Mouse (Mus musculus): ENCODE results near the gene Rdh7. TPM values are rescaled to one million over a fixed set of nuclear protein-coding genes. Genes with fewer than 3 reads are reported as not detected.

Rdh7 gene
- not detected in 2 replicates for polyA plus RNA-seq (2014; fragmentation: Nextera tagmentation; extraction: Ambion mirVana)

- Histone ChIP-seq H3K36me3 (ENCODE audit: control insufficient read depth, insufficient read depth, low read length) (no peaks in the 10 kb centered on the region), H3K9me3 (ENCODE audit: control insufficient read depth, low read length) (no peaks in the 10 kb centered on the region), H3K4me3 (ENCODE audit: low read depth, low read length) (no peak within 1 kb of the TSS), H3K4me1 (ENCODE audit: control insufficient read depth, insufficient read depth, low read length) (no peaks in the 10 kb centered on the region), H3K27me3 (ENCODE audit: control insufficient read depth, insufficient read depth, low read length) (no peaks in the 10 kb centered on the region), H3K9ac (replicated peaks; ENCODE audit: low read depth, low read length) (no peak within 1 kb of the TSS), H3K27ac (ENCODE audit: low read depth, low read length) (no peak within 1 kb of the TSS), H3K4me2 (ENCODE audit: low read depth, low read length) (no peak within 1 kb of the TSS)
- ATAC-seq (ENCODE audit: low read depth) = no peak
Observed at GRCm38 (mm10) chr10:127888605-127889004, at the start of gene Rdh7. Rdh7 (minus strand) TSS chr10:127888817.

GRCm38 (mm10) chr10:127937428-127938010 lies 48.9 kb upstream of the Rdh7 start:
- Histone ChIP-seq H3K27ac (ENCODE audit: low read depth, low read length) (no peak overlapping the region), H3K4me1 (ENCODE audit: control insufficient read depth, insufficient read depth, low read length) (no peaks in the 10 kb centered on the region), H3K4me3 (ENCODE audit: low read depth, low read length) (no peak overlapping the region), H3K9me3 (ENCODE audit: control insufficient read depth, low read length) (no peaks in the 10 kb centered on the region), H3K27me3 (ENCODE audit: control insufficient read depth, insufficient read depth, low read length) (no peaks in the 10 kb centered on the region), H3K9ac (replicated peaks; ENCODE audit: low read depth, low read length) (no peak overlapping the region), H3K4me2 (ENCODE audit: low read depth, low read length) (no peak overlapping the region), H3K36me3 (ENCODE audit: control insufficient read depth, insufficient read depth, low read length) (no peaks in the 10 kb centered on the region)
- no peak for ATAC-seq (ENCODE audit: low read depth)
- WGBS = 5% methylated on average over 2 of the region's 2 CpGs

- no peak for ATAC-seq (ENCODE audit: low read depth)
- H3K4me2 ChIP-seq (ENCODE audit: low read depth, low read length) = no peak overlapping the region
- no peaks in the 10 kb centered on the region for H3K36me3 ChIP-seq (ENCODE audit: control insufficient read depth, insufficient read depth, low read length)
- no peak overlapping the region for H3K27ac ChIP-seq (ENCODE audit: low read depth, low read length)
- no peaks in the 10 kb centered on the region for H3K4me1 ChIP-seq (ENCODE audit: control insufficient read depth, insufficient read depth, low read length)
- no peak overlapping the region for H3K9ac ChIP-seq (replicated peaks; ENCODE audit: low read depth, low read length)
- H3K4me3 ChIP-seq (ENCODE audit: low read depth, low read length) = no peak overlapping the region
- H3K27me3 ChIP-seq (ENCODE audit: control insufficient read depth, insufficient read depth, low read length) = no peaks in the 10 kb centered on the region
- 88% methylated on average over 19 of the region's 19 CpGs for WGBS
- H3K9me3 ChIP-seq (ENCODE audit: control insufficient read depth, low read length) = no peaks in the 10 kb centered on the region
Observed at GRCm38 (mm10) chr10:127936747-127937409, 48.3 kb upstream of the Rdh7 start.

- H3K4me3 ChIP-seq (ENCODE audit: low read depth, low read length) = no peak overlapping the region
- no peak overlapping the region for H3K27ac ChIP-seq (ENCODE audit: low read depth, low read length)
- ATAC-seq (ENCODE audit: low read depth) = no peak
- H3K36me3 ChIP-seq (ENCODE audit: control insufficient read depth, insufficient read depth, low read length) = no peaks in the 10 kb centered on the region
- no peak overlapping the region for H3K9ac ChIP-seq (replicated peaks; ENCODE audit: low read depth, low read length)
- H3K9me3 ChIP-seq (ENCODE audit: control insufficient read depth, low read length) = no peaks in the 10 kb centered on the region
- H3K4me1 ChIP-seq (ENCODE audit: control insufficient read depth, insufficient read depth, low read length) = no peaks in the 10 kb centered on the region
- no peaks in the 10 kb centered on the region for H3K27me3 ChIP-seq (ENCODE audit: control insufficient read depth, insufficient read depth, low read length)
- no peak overlapping the region for H3K4me2 ChIP-seq (ENCODE audit: low read depth, low read length)
- 73% methylated on average over 8 of the region's 8 CpGs for WGBS
Observed at GRCm38 (mm10) chr10:127936271-127936670, 47.7 kb upstream of the Rdh7 start.

GRCm38 (mm10) chr10:127932290-127932926 lies 43.8 kb upstream of the Rdh7 start:
- Histone ChIP-seq H3K27ac (ENCODE audit: low read depth, low read length) (no peak overlapping the region), H3K36me3 (ENCODE audit: control insufficient read depth, insufficient read depth, low read length) (no peaks in the 10 kb centered on the region), H3K9ac (replicated peaks; ENCODE audit: low read depth, low read length) (no peak overlapping the region), H3K27me3 (ENCODE audit: control insufficient read depth, insufficient read depth, low read length) (no peaks in the 10 kb centered on the region), H3K4me3 (ENCODE audit: low read depth, low read length) (no peak overlapping the region), H3K4me1 (ENCODE audit: control insufficient read depth, insufficient read depth, low read length) (no peaks in the 10 kb centered on the region), H3K9me3 (ENCODE audit: control insufficient read depth, low read length) (no peaks in the 10 kb centered on the region), H3K4me2 (ENCODE audit: low read depth, low read length) (no peak overlapping the region)
- 79% methylated on average over 8 of the region's 8 CpGs for WGBS
- no peak for ATAC-seq (ENCODE audit: low read depth)

GRCm38 (mm10) chr10:127927737-127928136 lies 39.1 kb upstream of the Rdh7 start:
- H3K4me1 ChIP-seq (ENCODE audit: control insufficient read depth, insufficient read depth, low read length) = no peaks in the 10 kb centered on the region
- WGBS = 62% methylated on average over 2 of the region's 2 CpGs
- no peak overlapping the region for H3K4me3 ChIP-seq (ENCODE audit: low read depth, low read length)
- no peak for ATAC-seq (ENCODE audit: low read depth)
- no peak overlapping the region for H3K4me2 ChIP-seq (ENCODE audit: low read depth, low read length)
- H3K27ac ChIP-seq (ENCODE audit: low read depth, low read length) = no peak overlapping the region
- H3K36me3 ChIP-seq (ENCODE audit: control insufficient read depth, insufficient read depth, low read length) = no peaks in the 10 kb centered on the region
- H3K9ac ChIP-seq (replicated peaks; ENCODE audit: low read depth, low read length) = no peak overlapping the region
- H3K9me3 ChIP-seq (ENCODE audit: control insufficient read depth, low read length) = no peaks in the 10 kb centered on the region
- no peaks in the 10 kb centered on the region for H3K27me3 ChIP-seq (ENCODE audit: control insufficient read depth, insufficient read depth, low read length)

- Histone ChIP-seq H3K4me1 (ENCODE audit: control insufficient read depth, insufficient read depth, low read length) (no peaks in the 10 kb centered on the region), H3K4me2 (ENCODE audit: low read depth, low read length) (no peak overlapping the region), H3K9me3 (ENCODE audit: control insufficient read depth, low read length) (no peaks in the 10 kb centered on the region), H3K4me3 (ENCODE audit: low read depth, low read length) (no peak overlapping the region), H3K27ac (ENCODE audit: low read depth, low read length) (no peak overlapping the region), H3K36me3 (ENCODE audit: control insufficient read depth, insufficient read depth, low read length) (no peaks in the 10 kb centered on the region), H3K27me3 (ENCODE audit: control insufficient read depth, insufficient read depth, low read length) (no peaks in the 10 kb centered on the region), H3K9ac (replicated peaks; ENCODE audit: low read depth, low read length) (no peak overlapping the region)
- 63% methylated on average over 7 of the region's 7 CpGs for WGBS
- ATAC-seq (ENCODE audit: low read depth) = no peak
Observed at GRCm38 (mm10) chr10:127924597-127925378, 36.2 kb upstream of the Rdh7 start.

- H3K4me3 ChIP-seq (ENCODE audit: low read depth, low read length) = no peak overlapping the region
- no peaks in the 10 kb centered on the region for H3K9me3 ChIP-seq (ENCODE audit: control insufficient read depth, low read length)
- H3K9ac ChIP-seq (replicated peaks; ENCODE audit: low read depth, low read length) = no peak overlapping the region
- no peak overlapping the region for H3K4me2 ChIP-seq (ENCODE audit: low read depth, low read length)
- no peaks in the 10 kb centered on the region for H3K36me3 ChIP-seq (ENCODE audit: control insufficient read depth, insufficient read depth, low read length)
- H3K4me1 ChIP-seq (ENCODE audit: control insufficient read depth, insufficient read depth, low read length) = no peaks in the 10 kb centered on the region
- WGBS = 89% methylated on average over 8 of the region's 8 CpGs
- H3K27ac ChIP-seq (ENCODE audit: low read depth, low read length) = no peak overlapping the region
- H3K27me3 ChIP-seq (ENCODE audit: control insufficient read depth, insufficient read depth, low read length) = no peaks in the 10 kb centered on the region
- no peak for ATAC-seq (ENCODE audit: low read depth)
Observed at GRCm38 (mm10) chr10:127923024-127923423, 34.4 kb upstream of the Rdh7 start.

- H3K4me2 ChIP-seq (ENCODE audit: low read depth, low read length) = no peak overlapping the region
- no peaks in the 10 kb centered on the region for H3K36me3 ChIP-seq (ENCODE audit: control insufficient read depth, insufficient read depth, low read length)
- WGBS = 89% methylated on average over 1 of the region's 1 CpGs
- no peak for ATAC-seq (ENCODE audit: low read depth)
- H3K4me1 ChIP-seq (ENCODE audit: control insufficient read depth, insufficient read depth, low read length) = no peaks in the 10 kb centered on the region
- H3K9ac ChIP-seq (replicated peaks; ENCODE audit: low read depth, low read length) = no peak overlapping the region
- H3K4me3 ChIP-seq (ENCODE audit: low read depth, low read length) = no peak overlapping the region
- H3K27me3 ChIP-seq (ENCODE audit: control insufficient read depth, insufficient read depth, low read length) = no peaks in the 10 kb centered on the region
- H3K27ac ChIP-seq (ENCODE audit: low read depth, low read length) = no peak overlapping the region
- H3K9me3 ChIP-seq (ENCODE audit: control insufficient read depth, low read length) = no peaks in the 10 kb centered on the region
Observed at GRCm38 (mm10) chr10:127922241-127922640, 33.6 kb upstream of the Rdh7 start.
